Mouse (Mus musculus) kidney, adult 11 months (tissue): ENCODE measurements around the gene Wasf1.

ENCODE experiments used
- DNase-seq: peaks from one replicate; pipeline ENCODE4 v3.0.0; 2022

Gene Wasf1

DNA sequence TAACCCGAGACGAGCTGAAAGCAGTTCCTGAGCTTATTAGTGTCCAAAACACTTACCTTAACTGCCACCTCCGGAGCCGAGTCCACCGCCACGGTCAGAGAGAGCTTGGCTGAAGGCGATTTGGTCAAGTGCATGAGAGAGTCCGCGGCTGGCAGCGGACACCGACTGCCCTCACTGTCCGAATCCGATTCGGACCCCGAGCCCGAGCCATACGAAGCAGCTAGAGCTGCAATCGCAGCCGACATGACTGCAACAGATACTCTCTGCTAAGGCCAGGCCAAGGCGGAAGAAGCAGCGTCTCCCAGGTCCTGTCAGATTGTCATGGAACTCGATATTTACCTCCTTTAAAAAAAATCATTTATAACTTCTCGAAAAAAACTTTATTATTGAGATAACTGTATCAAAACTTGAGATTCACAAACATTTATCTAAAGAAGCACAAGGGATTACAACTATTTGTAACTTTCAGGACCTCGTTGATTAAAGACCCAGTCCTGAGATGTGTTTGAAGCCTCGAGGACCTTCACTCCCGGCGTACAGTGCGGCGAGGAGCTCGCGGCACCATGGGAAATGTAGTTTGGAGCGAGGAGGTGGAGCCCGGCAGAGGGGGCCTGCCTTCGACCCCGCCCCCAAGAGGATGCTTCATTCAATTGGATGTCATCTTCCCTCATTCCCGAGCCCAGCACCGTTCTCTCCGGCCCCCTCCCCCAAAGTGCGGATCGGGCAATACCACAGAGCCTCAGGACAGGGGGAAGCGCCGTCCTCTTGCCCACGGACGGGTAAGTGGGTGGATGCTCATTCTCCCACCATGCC is at the start of gene Wasf1, which contains the start of gene Cdc40:
TSS of gene Wasf1 (plus strand) at position 645 of the 813 bp plus-strand sequence.
TSS of gene Cdc40 (minus strand) at position 481 of the 813 bp plus-strand sequence.
- peak; percentile 96 for DNase-seq

DNA sequence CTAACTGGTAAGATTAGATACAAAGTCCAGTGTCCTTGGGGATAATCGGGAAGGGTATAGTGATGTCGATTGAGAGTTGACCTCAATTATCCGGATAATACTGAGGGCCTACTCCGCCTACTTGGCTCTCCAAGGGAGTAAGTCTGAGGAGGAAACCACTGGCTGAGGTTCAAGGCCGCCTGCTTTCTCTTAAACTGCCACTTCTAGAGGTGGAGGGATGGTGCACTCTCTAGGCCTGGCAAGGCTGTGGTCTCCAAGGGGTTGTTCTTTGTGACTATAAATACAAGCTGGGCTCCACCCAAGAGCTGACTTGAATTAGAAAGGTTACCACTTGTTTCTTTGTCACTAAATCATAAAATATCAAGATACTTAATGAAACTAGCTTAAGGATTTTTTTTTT is 43.2 kb upstream of the Wasf1 start:
- DNase-seq: no peak

DNA sequence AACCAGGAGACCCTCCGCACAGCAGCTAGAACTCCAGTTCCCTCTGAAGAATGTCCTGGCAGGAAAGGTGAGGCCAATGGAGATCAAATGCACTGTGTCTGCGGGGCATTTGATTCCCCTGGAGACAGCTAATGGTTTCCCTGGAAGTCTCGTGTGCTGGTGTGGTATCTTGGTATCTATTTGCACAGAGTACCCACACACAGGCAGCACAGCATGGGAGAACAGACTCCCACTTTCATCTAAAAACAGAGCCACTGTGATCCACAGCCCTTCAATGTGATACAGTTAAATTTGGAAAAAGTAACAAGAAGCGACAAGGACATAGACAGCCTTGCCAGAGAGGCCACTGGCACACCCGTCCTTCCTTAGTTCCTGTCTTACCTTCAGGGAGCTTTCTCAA is 39.4 kb upstream of the Wasf1 start:
- no peak for DNase-seq

GRCm38 (mm10) chr10:40844546-40844945 is 38.7 kb upstream of the Wasf1 start:
- no peak for DNase-seq

DNA sequence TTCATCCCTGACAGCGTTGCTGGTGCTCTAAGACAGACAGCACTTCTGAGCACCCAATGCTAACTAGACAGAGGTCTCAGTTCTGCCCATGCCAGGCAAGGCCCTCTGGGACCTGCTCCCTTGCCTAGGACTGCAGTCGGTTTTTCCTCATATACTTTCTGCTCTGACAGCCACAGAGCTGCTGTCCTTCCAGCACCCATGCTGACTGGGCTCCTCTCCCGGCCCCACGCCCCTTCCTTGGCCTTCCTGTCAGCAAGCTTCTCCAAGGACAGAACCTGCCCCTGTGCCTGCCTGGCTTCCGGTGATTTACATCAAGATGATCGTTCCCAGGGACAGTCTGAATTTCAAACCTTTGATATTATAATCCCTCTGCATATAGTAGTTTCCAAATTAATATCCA is 37.6 kb upstream of the Wasf1 start:
- DNase-seq: no peak

DNA sequence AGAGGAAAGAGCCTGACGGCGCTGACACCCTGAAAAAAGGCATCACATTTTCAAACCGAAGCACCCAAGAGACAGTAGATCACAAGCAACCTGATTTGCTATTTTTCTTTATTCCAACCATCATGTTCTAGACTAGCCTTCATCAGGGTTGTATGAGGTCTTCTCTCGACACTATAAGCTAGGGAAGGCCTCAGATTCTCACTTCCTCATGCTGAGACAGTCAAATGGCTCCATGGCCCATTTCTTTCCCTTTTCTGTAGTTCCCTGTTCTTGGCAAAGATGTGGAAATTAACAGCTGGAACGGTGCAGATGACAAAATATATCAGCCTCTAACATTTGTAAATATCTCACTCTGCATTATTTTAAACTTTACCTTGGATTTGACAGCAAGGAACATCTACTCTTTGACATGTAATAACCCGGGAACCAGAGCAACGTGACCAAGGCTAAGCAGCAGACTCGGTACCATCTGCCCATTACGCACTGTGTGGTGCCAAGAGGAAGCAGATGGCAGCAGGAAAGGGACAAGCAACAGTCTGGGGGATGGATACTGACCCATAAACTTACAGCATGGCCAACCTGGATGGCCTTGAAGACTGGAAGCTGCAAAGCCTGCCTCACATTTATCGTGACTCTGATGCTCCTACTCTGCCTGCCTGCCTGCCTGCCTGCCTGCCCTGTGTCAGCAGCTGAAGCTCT is 36.0 kb upstream of the Wasf1 start:
- no peak for DNase-seq

DNA sequence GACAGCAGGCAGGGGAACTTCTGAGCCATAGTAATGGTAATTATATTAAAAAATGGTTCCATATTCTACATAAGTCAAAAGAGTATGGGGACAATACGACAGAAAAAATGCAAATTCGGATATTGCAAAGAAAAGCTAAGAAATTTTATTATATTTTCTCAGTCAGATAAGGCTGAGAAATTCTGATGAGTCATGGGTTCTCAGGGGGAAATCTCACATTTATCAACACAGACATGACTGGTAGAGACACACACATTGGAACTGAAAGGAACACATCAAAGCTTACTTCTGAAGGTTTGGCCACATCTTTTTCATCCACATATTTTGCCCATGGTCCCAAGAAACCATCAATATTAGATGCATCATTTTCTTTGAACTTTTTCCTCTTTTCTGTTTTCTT is 32.6 kb upstream of the Wasf1 start:
- no peak for DNase-seq

GRCm38 (mm10) chr10:40851138-40851537 is 32.1 kb upstream of the Wasf1 start:
- DNase-seq: no peak

DNA sequence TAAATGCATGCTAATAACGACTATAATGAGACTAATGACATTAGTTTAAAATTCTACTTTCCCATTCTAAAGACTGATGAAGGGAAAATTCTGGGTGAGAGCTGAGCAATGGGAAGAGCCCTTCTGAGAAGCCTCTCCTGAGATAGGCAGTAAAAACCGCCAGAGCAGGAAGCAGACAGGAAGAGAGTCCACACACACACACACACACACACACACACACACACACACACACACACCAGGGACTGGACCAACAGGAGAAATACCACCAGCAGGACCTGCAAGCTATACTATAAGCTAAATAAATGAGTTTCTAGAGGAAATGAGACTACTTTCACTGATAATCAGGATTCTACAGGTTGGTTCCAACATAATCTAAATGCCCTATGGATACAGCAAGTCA is 27.7 kb upstream of the Wasf1 start:
- DNase-seq: no peak

GRCm38 (mm10) chr10:40856703-40857102 is 26.6 kb upstream of the Wasf1 start:
- DNase-seq: no peak

GRCm38 (mm10) chr10:40857599-40857998 is 25.7 kb upstream of the Wasf1 start:
- DNase-seq: no peak

DNA sequence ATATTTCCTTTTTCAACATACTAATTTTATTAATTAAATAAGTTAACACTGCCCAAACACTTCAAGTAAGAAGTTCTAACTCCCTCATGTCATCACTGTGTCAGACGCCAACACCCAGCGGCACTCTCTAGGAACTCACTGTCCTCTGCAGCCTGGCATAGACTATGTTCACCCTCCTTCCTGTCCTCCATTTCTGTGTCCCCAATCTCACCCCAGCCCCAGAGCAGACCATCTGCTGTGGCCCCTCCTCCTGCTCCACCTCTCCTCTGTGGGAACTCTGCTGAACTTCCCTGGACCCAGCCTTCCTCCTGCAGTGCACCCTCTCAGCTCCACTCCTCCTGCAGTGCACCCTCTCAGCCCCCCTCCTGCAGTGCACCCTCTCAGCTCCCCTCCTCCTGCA is 15.2 kb upstream of the Wasf1 start:
- no peak for DNase-seq

DNA sequence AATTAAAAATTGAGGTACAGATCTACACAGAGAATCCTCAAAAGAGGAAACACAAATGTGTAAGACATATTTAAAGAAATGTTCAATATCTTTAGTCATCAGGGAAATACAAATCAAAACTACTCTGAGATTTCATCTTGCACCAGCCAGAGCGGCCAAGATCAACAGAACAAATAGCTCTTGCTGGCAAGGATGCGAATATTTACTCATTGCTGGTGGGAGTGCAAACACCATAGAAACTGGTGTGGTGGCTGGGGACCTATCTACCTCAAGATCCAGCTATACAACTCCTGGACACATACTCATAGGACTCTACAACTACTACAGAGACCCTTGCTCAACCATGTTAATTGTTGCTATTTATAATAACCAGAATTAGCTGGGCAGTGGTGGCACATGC is 12.0 kb upstream of the Wasf1 start:
- no peak for DNase-seq

- DNase-seq: no peak
Measured at GRCm38 (mm10) chr10:40872052-40872451, 11.2 kb upstream of the Wasf1 start.

GRCm38 (mm10) chr10:40878246-40878645 is 5.0 kb upstream of the Wasf1 start:
- DNase-seq: no peak

GRCm38 (mm10) chr10:40879969-40880368 is 3.3 kb upstream of the Wasf1 start:
- DNase-seq: no peak

GRCm38 (mm10) chr10:40881236-40881635 is 2.0 kb upstream of the Wasf1 start:
- no peak for DNase-seq

GRCm38 (mm10) chr10:40882333-40882732 is 942 bp upstream of the Wasf1 start:
- no peak for DNase-seq

- DNase-seq: no peak
Measured at GRCm38 (mm10) chr10:40883644-40884278, 486 bp downstream of the Wasf1 start.

GRCm38 (mm10) chr10:40884279-40884806 is 1.1 kb downstream of the Wasf1 start:
- peak; percentile 21 for DNase-seq

- no peak for DNase-seq
Measured at GRCm38 (mm10) chr10:40885432-40885831, 2.2 kb downstream of the Wasf1 start.

GRCm38 (mm10) chr10:40887316-40887715 is 4.0 kb downstream of the Wasf1 start:
- no peak for DNase-seq

DNA sequence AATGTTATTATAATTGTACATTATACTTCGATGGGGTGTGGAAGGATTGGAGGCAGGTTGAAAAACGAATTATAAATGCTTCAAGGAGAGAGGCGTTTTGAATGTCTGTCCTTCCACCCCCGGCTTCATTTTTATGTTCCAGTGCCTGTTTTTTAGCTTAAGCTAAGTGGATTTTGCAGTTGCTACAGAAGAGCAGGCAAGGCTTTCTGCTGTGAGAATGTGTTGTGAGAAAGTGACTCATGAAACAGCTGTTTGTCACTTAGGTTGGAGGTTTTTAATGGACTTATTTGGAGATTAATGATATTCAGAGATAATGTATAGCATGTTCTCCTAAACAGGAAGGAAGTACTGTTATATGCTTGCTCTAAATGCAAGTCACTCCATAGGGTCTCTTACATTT is 5.9 kb downstream of the Wasf1 start:
- DNase-seq: no peak

- no peak for DNase-seq
Measured at GRCm38 (mm10) chr10:40895765-40896164, 12.5 kb downstream of the Wasf1 start.
